Mouse (Mus musculus): ENCODE measurements at regions not wholly inside any gene's neighbourhood (a gene's known extent, or its start where the extent isn't known, plus 50 kb on each side); places are given as distances from the start of the nearest gene placed in this dataset.

DNA sequence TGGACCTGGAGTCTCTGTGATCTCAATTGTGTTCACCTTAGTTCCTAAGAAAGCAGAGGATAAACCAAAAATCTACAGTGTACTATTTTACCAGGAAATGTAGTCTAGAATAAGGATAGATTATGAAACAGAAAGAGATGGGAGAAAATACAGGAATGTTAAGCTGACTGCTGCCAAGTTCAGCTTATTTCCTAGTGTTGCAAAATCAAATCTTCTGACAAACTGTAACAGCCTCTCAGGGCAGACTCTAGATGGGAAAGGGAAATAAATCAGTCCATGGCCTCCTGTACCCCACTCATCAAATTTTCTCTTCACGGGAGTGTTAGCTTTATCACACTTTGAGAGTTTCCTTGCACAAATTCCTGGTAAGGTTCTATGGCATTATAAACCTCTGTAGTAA, 166.1 kb downstream of the Fzd1 start:
- TF ChIP-seq CTCF (conservative IDR thresholded peaks at IDR 0.05; ENCODE audit: insufficient read depth, insufficient read length, low read depth, low read length) (no peak), POLR2A (IDR thresholded peaks at IDR 0.05; ENCODE audit: low read depth, low read length) (no peak)

All from kidney, adult 2 months (tissue).